Mouse (Mus musculus) gastrocnemius, adult 2 months (tissue): ENCODE measurements around the gene Adora2b. TPM values are rescaled to one million over a fixed set of nuclear protein-coding genes. Genes with fewer than 3 reads are reported as not detected.

Experiments
- DNase-seq: peaks from one replicate; pipeline ENCODE4 v3.0.0; 2022
- H3K27ac ChIP-seq: fragments of 200-600 bp; 2 replicates; pipeline ENCODE4 v1.8.1; 2022; ENCODE audit warnings: mild to moderate bottlenecking
- H3K4me3 ChIP-seq: fragments of 200-600 bp; 2 replicates; pipeline ENCODE4 v1.8.1; 2022; ENCODE audit warnings: mild to moderate bottlenecking, moderate library complexity
- CTCF ChIP-seq: fragments of 200-600 bp; IDR thresholded peaks from 2 replicates; pipeline ENCODE4 v1.8.1; 2022; ENCODE audit warnings: antibody characterized with exemption, mild to moderate bottlenecking, moderate library complexity
- intact Hi-C: fragments of 180-260 bp; cut with DNase I; formaldehyde crosslinking; loops from one replicate; pipeline ENCODE4 v1.15.1; 2025
- long read RNA-seq, 2 experiments: library from polyadenylated mRNA; stranded (forward); transcript quantifications; one replicate each; pipeline ENCODE4 v2.0.0; 2021
- total RNA-seq, 2 experiments: library from RNA; stranded (reverse); gene quantifications; 2 replicates each; pipeline ENCODE4 v1.2.3; 2021

Adora2b gene
- total RNA-seq = under 1 TPM; 0.26 to 0.95 TPM
- long read RNA-seq, experiment 1, partial matches to known transcripts = 0 of 1 reads
- long read RNA-seq, experiment 1, other reads (novel, unspliced or antisense) = 0 of 1 reads
- long read RNA-seq, experiment 2 = 0 reads

- peak within 1 kb of the TSS; percentile 86 for H3K4me3 ChIP-seq
- intact Hi-C loops = no loop called here
- peak; percentile 80 for DNase-seq
- TF ChIP-seq CTCF = no peak
- peak within 1 kb of the TSS; percentile 76 for H3K27ac ChIP-seq
Measured at GRCm38 (mm10) chr11:62248401-62249244, at the start of gene Adora2b. Gene Adora2b (plus strand): TSS chr11:62248984.

GRCm38 (mm10) chr11:62200901-62201512 is 47.8 kb upstream of the Adora2b start:
- no peak for TF ChIP-seq CTCF
- intact Hi-C loops = no loop called here
- no peak for DNase-seq
- H3K27ac ChIP-seq = no peak overlapping the region
- no peak overlapping the region for H3K4me3 ChIP-seq

GRCm38 (mm10) chr11:62202645-62203044 is 46.1 kb upstream of the Adora2b start:
- H3K4me3 ChIP-seq = no peak overlapping the region
- no peak for TF ChIP-seq CTCF
- intact Hi-C loops = no loop called here
- DNase-seq = no peak
- no peak overlapping the region for H3K27ac ChIP-seq

- intact Hi-C loops = no loop called here
- no peak for TF ChIP-seq CTCF
- Histone ChIP-seq H3K4me3 (no peak overlapping the region), H3K27ac (no peak overlapping the region)
- no peak for DNase-seq
Measured at GRCm38 (mm10) chr11:62209111-62209510, 39.7 kb upstream of the Adora2b start.

- no peak for TF ChIP-seq CTCF
- no peak for DNase-seq
- intact Hi-C loops = no loop called here
- Histone ChIP-seq H3K27ac (no peak overlapping the region), H3K4me3 (no peak overlapping the region)
Measured at GRCm38 (mm10) chr11:62209891-62210290, 38.9 kb upstream of the Adora2b start.

- DNase-seq = no peak
- intact Hi-C loops = no loop called here
Measured at GRCm38 (mm10) chr11:62213384-62213989, 35.3 kb upstream of the Adora2b start.

GRCm38 (mm10) chr11:62215107-62215506 is 33.7 kb upstream of the Adora2b start:
- no peak overlapping the region for H3K27ac ChIP-seq
- no peak for TF ChIP-seq CTCF
- intact Hi-C loops = no loop called here

More at GRCm38 (mm10) chr11:62213384-62213989, 35.3 kb upstream of the Adora2b start:
- Histone ChIP-seq H3K27ac (no peak overlapping the region), H3K4me3 (no peak overlapping the region)
- no peak for TF ChIP-seq CTCF

GRCm38 (mm10) chr11:62217751-62218150 is 31.0 kb upstream of the Adora2b start:
- DNase-seq = no peak
- intact Hi-C loops = no loop called here
- TF ChIP-seq CTCF = no peak
- Histone ChIP-seq H3K4me3 (no peak overlapping the region), H3K27ac (no peak overlapping the region)

More at GRCm38 (mm10) chr11:62215107-62215506, 33.7 kb upstream of the Adora2b start:
- no peak overlapping the region for H3K4me3 ChIP-seq
- no peak for DNase-seq

- Histone ChIP-seq H3K4me3 (no peak overlapping the region), H3K27ac (no peak overlapping the region)
- intact Hi-C loops = no loop called here
- no peak for TF ChIP-seq CTCF
- peak; percentile 26 for DNase-seq
Measured at GRCm38 (mm10) chr11:62220756-62221510, 27.9 kb upstream of the Adora2b start.

- Histone ChIP-seq H3K27ac (peak overlapping the region; percentile 63; the same call in 1 of the 2 replicates), H3K4me3 (no peak overlapping the region)
- intact Hi-C loops = no loop called here
- no peak for TF ChIP-seq CTCF
- no peak for DNase-seq
Measured at GRCm38 (mm10) chr11:62223416-62223815, 25.4 kb upstream of the Adora2b start.

- intact Hi-C loops = no loop called here
- TF ChIP-seq CTCF = no peak
- Histone ChIP-seq H3K27ac (peak overlapping the region; percentile 63), H3K4me3 (no peak overlapping the region)
- peak; percentile 59 for DNase-seq
Measured at GRCm38 (mm10) chr11:62223962-62224361, 24.8 kb upstream of the Adora2b start.

- intact Hi-C loops = no loop called here
- peak overlapping the region; percentile 63 for H3K27ac ChIP-seq
- DNase-seq = peak; percentile 41
- no peak overlapping the region for H3K4me3 ChIP-seq
- TF ChIP-seq CTCF = no peak
Measured at GRCm38 (mm10) chr11:62224797-62225196, 24.0 kb upstream of the Adora2b start.
